Mouse (Mus musculus): ENCODE measurements at regions not wholly inside any gene's neighbourhood (a gene's known extent, or its start where the extent isn't known, plus 50 kb on each side); places are given as distances from the start of the nearest gene placed in this dataset.

DNA sequence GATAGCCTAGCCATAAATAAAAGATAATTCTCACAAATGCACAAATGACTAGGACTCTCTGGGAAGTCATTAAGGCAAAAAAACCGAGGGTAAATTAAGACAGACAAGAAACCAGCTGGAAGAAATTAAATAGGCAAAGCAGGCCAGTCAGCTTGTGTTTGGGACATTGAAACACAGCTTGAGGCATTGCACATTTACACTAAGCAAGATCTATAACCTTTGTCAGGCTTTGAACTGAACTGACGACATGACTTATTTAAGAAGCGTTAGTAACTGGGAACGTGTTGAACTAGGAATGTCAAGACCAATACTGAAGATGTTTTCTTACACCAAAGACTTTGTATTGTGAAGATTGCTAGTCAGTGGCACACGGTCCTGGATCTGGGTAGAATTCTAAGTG lies 118.3 kb downstream of the Ahr start:
- no peak for TF ChIP-seq CTCF (IDR thresholded peaks at IDR 0.05; ENCODE audit: control insufficient read depth, insufficient read depth, insufficient read length)
- TF ChIP-seq MYOD1 (IDR thresholded peaks at IDR 0.05; ENCODE audit: control insufficient read depth, insufficient read length, low read depth) = no peak
- no peak for TF ChIP-seq FOSL1 (IDR thresholded peaks at IDR 0.05; ENCODE audit: insufficient read depth, low read length, poor library complexity, severe bottlenecking)
- TF ChIP-seq USF1 (IDR thresholded peaks at IDR 0.05; ENCODE audit: low read depth) = no peak
- no peak for TF ChIP-seq MAX (IDR thresholded peaks at IDR 0.05)
- TF ChIP-seq CEBPB (IDR thresholded peaks at IDR 0.05; ENCODE audit: low read depth) = no peak
